Comparison of ENCODE assay signal across 9 mouse cellular contexts in genomic region chr1:169939345-169939744, GRCm38 (mm10). TPM values are rescaled to one million over a fixed set of nuclear protein-coding genes. Genes with fewer than 3 reads are reported as not detected.
DNase-seq lines count a peak whose midpoint lies in the region; ATAC-seq lines count a peak whose summit lies in the region.
"Had no signal": no experiment of that assay in that cellular context is flagged by ENCODE, and none has a peak within 500 bp of the region (broad histone marks: within the 10 kb centered on the region; RNA-seq: fewer than 3 reads in every experiment).

No protein-coding gene starts in this region.

- no peak for ATAC-seq in intestine, embryonic 14.5 days (replicated peaks; ENCODE audit: low FRiP score, low TSS enrichment, low read depth)
- no peak for ATAC-seq in intestine, embryonic 15.5 days

- no peak overlapping the region for H3K27ac ChIP-seq in intestine, embryonic 14.5 days (ENCODE audit: low read depth)
- H3K27ac ChIP-seq in intestine, embryonic 15.5 days, result no peak overlapping the region

- no peaks in the 10 kb centered on the region for H3K36me3 ChIP-seq in intestine, embryonic 14.5 days (ENCODE audit: control insufficient read depth, insufficient read depth, low read length)
- no peaks in the 10 kb centered on the region for H3K36me3 ChIP-seq in intestine, embryonic 15.5 days

- no peaks in the 10 kb centered on the region for H3K27me3 ChIP-seq in intestine, embryonic 14.5 days (replicated peaks; ENCODE audit: control insufficient read depth, insufficient read depth, low read length)
- no peaks in the 10 kb centered on the region for H3K27me3 ChIP-seq in intestine, embryonic 15.5 days (replicated peaks)

- no peaks in the 10 kb centered on the region for H3K9me3 ChIP-seq in intestine, embryonic 14.5 days (ENCODE audit: control insufficient read depth, low read length)
- no peaks in the 10 kb centered on the region for H3K9me3 ChIP-seq in intestine, embryonic 15.5 days

- H3K4me3 ChIP-seq in intestine, embryonic 14.5 days (ENCODE audit: low read depth, low read length), result no peak overlapping the region
- no peak overlapping the region for H3K4me3 ChIP-seq in intestine, embryonic 15.5 days (replicated peaks)

- H3K4me1 ChIP-seq in intestine, embryonic 14.5 days (replicated peaks; ENCODE audit: control insufficient read depth, insufficient read depth, low read length), result no peaks in the 10 kb centered on the region
- no peaks in the 10 kb centered on the region for H3K4me1 ChIP-seq in intestine, embryonic 15.5 days (replicated peaks)

- no peak overlapping the region for H3K4me2 ChIP-seq in intestine, embryonic 14.5 days (ENCODE audit: low read length)
- no peak overlapping the region for H3K4me2 ChIP-seq in intestine, embryonic 15.5 days (replicated peaks)

- 9% methylated on average over 2 of the region's 2 CpGs for WGBS in intestine, embryonic 14.5 days
- 4% methylated on average over 2 of the region's 2 CpGs for WGBS in intestine, embryonic 15.5 days

- DNase-seq in intestine, embryonic 14.5 days (ENCODE audit: low spot score), result peak; percentile 66
- peak; percentile 42 for DNase-seq in urinary bladder, postnatal 14 days (ENCODE audit: low spot score)
- DNase-seq in urinary bladder, postnatal 36 days (ENCODE audit: low spot score in 2 of 2), result no peak
- DNase-seq in cerebellum, postnatal 14 days, result peak; percentile 62 to 78
- peak; percentile 43 to 51 for DNase-seq in kidney, postnatal 4 days
- peak; percentile 68 to 74 for DNase-seq in right cerebral cortex, postnatal 10 days (ENCODE audit: low spot score in 2 of 2)
- DNase-seq in ovary, adult 18-20 months (ENCODE audit: low spot score), result no peak

- no peak overlapping the region for H3K9ac ChIP-seq in intestine, embryonic 14.5 days (ENCODE audit: low read length)
- no peak overlapping the region for H3K9ac ChIP-seq in intestine, embryonic 15.5 days

RNA-seq across cellular contexts. Expression of gene Ccdc190, which starts 10.9 kb away (rescaled TPM):
- polyA plus RNA-seq in intestine, embryonic 14.5 days (2014; fragmentation: Nextera tagmentation; extraction: Ambion mirVana), result not detected in 2 replicates
- 0.14 TPM in 1 of 2 replicates, not detected in the other for polyA plus RNA-seq in intestine, embryonic 15.5 days (2015; fragmentation: Nextera tagmentation; extraction: Ambion mirVana)
- polyA plus RNA-seq: stomach, embryonic 14.5 days had no signal

RNA-seq across cellular contexts. Expression of gene Hsd17b7, which starts 29.7 kb away (rescaled TPM):
- 20.0 and 21.6 TPM in 2 replicates for polyA plus RNA-seq in intestine, embryonic 14.5 days (2014; fragmentation: Nextera tagmentation; extraction: Ambion mirVana)
- polyA plus RNA-seq in intestine, embryonic 15.5 days (2015; fragmentation: Nextera tagmentation; extraction: Ambion mirVana), result 21.7 and 27.1 TPM in 2 replicates

Comparison
In these comparisons a context has a peak if more than half of its experiments do, and no peak if none do; other contexts are left out.
1. DNase-seq: peak in intestine, embryonic 14.5 days (single experiment), urinary bladder, postnatal 14 days (single experiment), cerebellum, postnatal 14 days (2 of 2), kidney, postnatal 4 days (2 of 2) and right cerebral cortex, postnatal 10 days (2 of 2); none in urinary bladder, postnatal 36 days (0 of 2) and ovary, adult 18-20 months (single experiment).